Mouse (Mus musculus): ENCODE measurements around the gene Gm10337. TPM values are rescaled to one million over a fixed set of nuclear protein-coding genes. Genes with fewer than 3 reads are reported as not detected.

Gm10337 gene
- polyA plus RNA-seq (2014; fragmentation: Nextera tagmentation; extraction: Ambion mirVana) = 3.4 TPM in 1 of 2 replicates, not detected in the other

DNA sequence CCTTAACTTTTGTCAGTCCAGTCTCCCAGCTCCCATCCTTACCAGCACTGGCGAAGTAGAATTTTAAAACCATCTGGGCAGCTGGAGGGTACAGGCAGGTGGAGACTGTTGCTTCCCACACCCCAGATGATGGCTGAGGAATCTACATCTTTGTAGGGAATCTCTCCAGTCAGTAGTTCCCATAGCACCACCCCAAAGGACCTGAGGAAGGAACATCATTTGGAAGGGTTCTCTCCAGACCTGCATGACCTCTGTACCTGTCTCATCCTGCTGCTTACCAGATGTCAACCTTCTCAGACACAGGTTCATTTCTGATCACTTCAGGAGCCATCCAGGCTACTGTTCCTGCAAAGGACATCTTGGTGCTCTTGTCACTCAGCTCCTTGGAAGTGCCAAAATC, at the start of gene Gm10337:
Gene Gm10337, plus strand, starts transcription at position 276 of the 400 bp plus-strand sequence.
- ATAC-seq (replicated peaks; ENCODE audit: low FRiP score, low TSS enrichment, low read depth) (no peak), DNase-seq (ENCODE audit: low spot score) (no peak)
- 86% methylated on average over 1 of the region's 1 CpGs for WGBS
- no peaks in the 10 kb centered on the region for H3K9me3 ChIP-seq (ENCODE audit: control insufficient read depth, low read length)
- no peaks in the 10 kb centered on the region for H3K27me3 ChIP-seq (replicated peaks; ENCODE audit: control insufficient read depth, insufficient read depth, low read length)
- H3K4me2 ChIP-seq (ENCODE audit: low read length) = no peak within 1 kb of the TSS
- H3K9ac ChIP-seq (ENCODE audit: low read length) = no peak within 1 kb of the TSS
- no peak within 1 kb of the TSS for H3K27ac ChIP-seq (ENCODE audit: low read depth)
- peaks cover 82% of the 10 kb centered on the region for H3K36me3 ChIP-seq (ENCODE audit: control insufficient read depth, insufficient read depth, low read length)
- no peaks in the 10 kb centered on the region for H3K4me1 ChIP-seq (replicated peaks; ENCODE audit: control insufficient read depth, insufficient read depth, low read length)
- no peak within 1 kb of the TSS for H3K4me3 ChIP-seq (ENCODE audit: low read depth, low read length)

DNA sequence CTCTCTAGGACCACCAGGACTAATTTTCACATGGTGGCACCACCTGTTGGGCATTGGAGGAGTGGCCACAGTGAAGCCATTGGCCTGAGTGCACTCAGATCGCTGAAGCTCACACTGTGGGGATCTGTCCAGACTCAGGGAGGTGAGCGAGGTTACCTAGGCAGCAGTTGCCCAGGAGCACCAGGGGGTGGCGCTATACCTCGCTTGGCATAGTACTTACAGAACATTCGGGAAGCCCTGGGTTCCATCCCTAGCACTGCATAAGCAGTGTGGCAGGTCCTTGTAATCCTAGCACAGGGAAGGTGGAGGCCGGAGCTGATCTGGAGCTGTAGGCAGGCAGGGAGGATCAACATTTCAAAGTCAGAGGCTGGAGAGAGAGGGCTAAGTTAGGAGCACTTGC, 47.5 kb upstream of the Gm10337 start:
- H3K36me3 ChIP-seq (ENCODE audit: control insufficient read depth, insufficient read depth, low read length) = no peaks in the 10 kb centered on the region
- no peak for DNase-seq (ENCODE audit: low spot score)

DNA sequence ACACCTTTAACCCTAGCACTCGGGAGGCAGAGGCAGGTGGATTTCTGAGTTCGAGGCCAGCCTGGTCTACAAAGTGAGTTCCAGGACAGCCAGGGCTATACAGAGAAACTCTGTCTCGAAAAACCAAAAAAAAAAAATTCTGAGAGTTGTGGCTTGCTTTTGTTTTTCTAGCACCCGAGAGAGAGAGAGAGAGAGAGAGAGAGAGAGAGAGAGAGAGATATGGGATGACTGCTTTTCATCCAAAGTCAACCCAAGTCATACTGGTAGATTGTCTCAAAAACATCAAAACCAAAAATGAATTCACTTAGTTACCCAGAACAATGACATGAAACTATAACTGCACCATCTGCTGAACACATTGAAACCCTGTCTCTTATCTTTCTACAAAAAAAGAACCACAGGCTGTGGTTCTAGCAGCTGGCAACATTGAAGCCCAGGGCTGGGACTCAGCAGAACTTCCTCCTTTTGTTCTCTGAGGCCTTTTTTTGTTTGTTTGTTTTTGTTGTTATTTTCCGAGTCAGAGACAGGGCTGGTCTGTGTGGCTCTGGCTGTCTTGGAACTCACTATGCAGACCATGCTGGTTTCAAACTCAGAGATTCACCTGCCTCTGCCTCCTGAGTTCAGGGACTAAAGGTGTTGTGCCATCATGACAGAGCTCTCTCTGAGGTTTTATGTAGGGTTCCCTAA, 45.3 kb upstream of the Gm10337 start:
- ATAC-seq (replicated peaks; ENCODE audit: low FRiP score, low TSS enrichment, low read depth) (no peak), DNase-seq (ENCODE audit: low spot score) (no peak)
- Histone ChIP-seq H3K9ac (ENCODE audit: low read length) (no peak overlapping the region), H3K9me3 (ENCODE audit: control insufficient read depth, low read length) (no peaks in the 10 kb centered on the region), H3K4me1 (replicated peaks; ENCODE audit: control insufficient read depth, insufficient read depth, low read length) (no peaks in the 10 kb centered on the region; the same call in 1 of the 2 replicates), H3K4me2 (ENCODE audit: low read length) (peak overlapping the region; percentile 53), H3K36me3 (ENCODE audit: control insufficient read depth, insufficient read depth, low read length) (no peaks in the 10 kb centered on the region), H3K4me3 (ENCODE audit: low read depth, low read length) (0 out of 2 replicates have a peak overlapping the region, but pooled peaks have one; percentile 39), H3K27ac (ENCODE audit: low read depth) (no peak overlapping the region), H3K27me3 (replicated peaks; ENCODE audit: control insufficient read depth, insufficient read depth, low read length) (no peaks in the 10 kb centered on the region)
- 71% methylated on average over 5 of the region's 5 CpGs for WGBS

More for the DNA sequence above, 47.5 kb upstream of the Gm10337 start:
- Histone ChIP-seq H3K27ac (ENCODE audit: low read depth) (no peak overlapping the region), H3K9ac (ENCODE audit: low read length) (no peak overlapping the region), H3K4me1 (replicated peaks; ENCODE audit: control insufficient read depth, insufficient read depth, low read length) (no peaks in the 10 kb centered on the region; the same call in 1 of the 2 replicates), H3K4me3 (ENCODE audit: low read depth, low read length) (no peak overlapping the region), H3K4me2 (ENCODE audit: low read length) (no peak overlapping the region), H3K27me3 (replicated peaks; ENCODE audit: control insufficient read depth, insufficient read depth, low read length) (no peaks in the 10 kb centered on the region), H3K9me3 (ENCODE audit: control insufficient read depth, low read length) (no peaks in the 10 kb centered on the region)
- 38% methylated on average over 6 of the region's 6 CpGs for WGBS
- ATAC-seq (replicated peaks; ENCODE audit: low FRiP score, low TSS enrichment, low read depth) = no peak

DNA sequence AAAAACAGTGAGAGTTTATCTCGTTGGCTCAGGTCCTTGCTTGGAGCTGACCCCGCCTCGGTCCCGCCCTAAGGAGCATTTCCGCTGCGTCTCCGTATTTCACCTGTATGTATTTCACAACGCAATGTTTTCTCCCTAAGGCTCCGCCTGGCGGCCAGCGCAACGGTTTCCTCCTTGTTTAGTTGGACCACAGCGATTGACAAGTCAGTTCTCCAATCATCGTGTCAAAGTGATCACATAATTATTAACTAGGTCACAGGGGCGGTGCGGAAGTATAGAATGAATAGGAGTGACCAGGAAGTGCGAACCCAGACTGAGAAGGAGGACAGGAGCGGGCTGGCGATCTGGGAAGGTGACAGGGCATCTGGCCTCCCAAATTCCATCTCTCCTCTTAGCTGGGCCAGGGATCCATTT, 44.6 kb upstream of the Gm10337 start, which contains the start of gene Prr13:
Gene Prr13, plus strand, starts transcription at position 125 of the 414 bp plus-strand sequence.
- H3K4me1 ChIP-seq (replicated peaks; ENCODE audit: control insufficient read depth, insufficient read depth, low read length) = no peaks in the 10 kb centered on the region; the same call in 1 of the 2 replicates
- no peaks in the 10 kb centered on the region for H3K27me3 ChIP-seq (replicated peaks; ENCODE audit: control insufficient read depth, insufficient read depth, low read length)
- no peaks in the 10 kb centered on the region for H3K36me3 ChIP-seq (ENCODE audit: control insufficient read depth, insufficient read depth, low read length)
- ATAC-seq (replicated peaks; ENCODE audit: low FRiP score, low TSS enrichment, low read depth) (peak; percentile 80), DNase-seq (ENCODE audit: low spot score) (peak; percentile 92)
- peak within 1 kb of the TSS; percentile 53 for H3K4me2 ChIP-seq (ENCODE audit: low read length)
- H3K27ac ChIP-seq (ENCODE audit: low read depth) = no peak within 1 kb of the TSS
- H3K9me3 ChIP-seq (ENCODE audit: control insufficient read depth, low read length) = no peaks in the 10 kb centered on the region
- peak within 1 kb of the TSS; percentile 39 for H3K4me3 ChIP-seq (ENCODE audit: low read depth, low read length)
- WGBS = under 1% methylated on average over 19 of the region's 19 CpGs
- peak within 1 kb of the TSS; percentile 37 for H3K9ac ChIP-seq (ENCODE audit: low read length)

DNA sequence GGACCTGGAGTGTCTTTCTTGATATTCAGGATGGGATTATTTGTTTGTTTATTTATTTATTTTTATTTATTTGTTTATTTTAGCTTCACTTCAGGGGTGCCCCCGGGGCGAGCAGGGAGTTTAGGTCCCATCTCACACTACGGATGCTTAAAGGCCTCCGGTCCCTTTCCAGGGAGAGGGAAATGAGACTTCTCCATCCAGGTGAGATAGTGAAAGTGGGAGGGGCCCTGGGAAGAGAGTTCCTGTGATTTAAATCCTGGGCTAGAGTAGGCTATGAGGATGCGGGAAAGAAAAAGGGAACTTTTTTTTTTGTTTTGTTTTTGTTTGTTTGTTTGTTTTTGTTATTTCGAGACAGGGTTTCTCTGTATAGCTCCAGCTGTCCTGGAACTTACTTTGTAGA, 44.1 kb upstream of the Gm10337 start:
- DNase-seq (ENCODE audit: low spot score) (no peak), ATAC-seq (replicated peaks; ENCODE audit: low FRiP score, low TSS enrichment, low read depth) (0 out of 2 replicates have a peak, but pooled peaks have one; percentile 15)
- H3K9me3 ChIP-seq (ENCODE audit: control insufficient read depth, low read length) = no peaks in the 10 kb centered on the region
- peak overlapping the region; percentile 39 for H3K4me3 ChIP-seq (ENCODE audit: low read depth, low read length)
- H3K4me1 ChIP-seq (replicated peaks; ENCODE audit: control insufficient read depth, insufficient read depth, low read length) = no peaks in the 10 kb centered on the region; the same call in 1 of the 2 replicates
- WGBS = 30% methylated on average over 6 of the region's 6 CpGs
- no peaks in the 10 kb centered on the region for H3K27me3 ChIP-seq (replicated peaks; ENCODE audit: control insufficient read depth, insufficient read depth, low read length)
- H3K36me3 ChIP-seq (ENCODE audit: control insufficient read depth, insufficient read depth, low read length) = no peaks in the 10 kb centered on the region
- peak overlapping the region; percentile 37 for H3K9ac ChIP-seq (ENCODE audit: low read length)
- H3K4me2 ChIP-seq (ENCODE audit: low read length) = peak overlapping the region; percentile 53
- no peak overlapping the region for H3K27ac ChIP-seq (ENCODE audit: low read depth)

DNA sequence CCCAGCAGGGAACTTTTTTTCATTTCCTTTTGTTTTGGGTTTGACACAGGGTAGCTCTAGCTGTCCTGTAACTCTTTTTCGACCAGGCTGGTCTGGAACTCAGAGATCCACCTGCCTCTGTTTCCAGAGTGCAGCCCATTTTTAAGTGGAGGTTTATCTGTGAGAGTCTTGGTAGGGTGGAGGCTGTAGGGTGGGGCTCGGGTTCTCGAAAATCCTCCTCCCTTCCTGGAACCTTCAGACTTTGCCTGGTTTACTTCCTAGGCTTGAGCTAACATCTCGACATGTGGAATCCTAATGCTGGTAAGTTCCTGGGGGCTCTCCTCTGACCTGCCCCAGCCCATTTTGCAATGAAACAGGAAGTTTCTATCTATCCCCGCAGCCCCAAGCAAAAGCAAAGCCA, 43.7 kb upstream of the Gm10337 start:
- no peak for ATAC-seq (replicated peaks; ENCODE audit: low FRiP score, low TSS enrichment, low read depth)
- 49% methylated on average over 5 of the region's 5 CpGs for WGBS
- no peak overlapping the region for H3K9ac ChIP-seq (ENCODE audit: low read length)
- no peaks in the 10 kb centered on the region for H3K9me3 ChIP-seq (ENCODE audit: control insufficient read depth, low read length)
- no peak for DNase-seq (ENCODE audit: low spot score)
- no peaks in the 10 kb centered on the region; the same call in 1 of the 2 replicates for H3K4me1 ChIP-seq (replicated peaks; ENCODE audit: control insufficient read depth, insufficient read depth, low read length)
- peak overlapping the region; percentile 39 for H3K4me3 ChIP-seq (ENCODE audit: low read depth, low read length)
- H3K36me3 ChIP-seq (ENCODE audit: control insufficient read depth, insufficient read depth, low read length) = no peaks in the 10 kb centered on the region
- no peak overlapping the region for H3K27ac ChIP-seq (ENCODE audit: low read depth)
- no peaks in the 10 kb centered on the region for H3K27me3 ChIP-seq (replicated peaks; ENCODE audit: control insufficient read depth, insufficient read depth, low read length)
- peak overlapping the region; percentile 53 for H3K4me2 ChIP-seq (ENCODE audit: low read length)

DNA sequence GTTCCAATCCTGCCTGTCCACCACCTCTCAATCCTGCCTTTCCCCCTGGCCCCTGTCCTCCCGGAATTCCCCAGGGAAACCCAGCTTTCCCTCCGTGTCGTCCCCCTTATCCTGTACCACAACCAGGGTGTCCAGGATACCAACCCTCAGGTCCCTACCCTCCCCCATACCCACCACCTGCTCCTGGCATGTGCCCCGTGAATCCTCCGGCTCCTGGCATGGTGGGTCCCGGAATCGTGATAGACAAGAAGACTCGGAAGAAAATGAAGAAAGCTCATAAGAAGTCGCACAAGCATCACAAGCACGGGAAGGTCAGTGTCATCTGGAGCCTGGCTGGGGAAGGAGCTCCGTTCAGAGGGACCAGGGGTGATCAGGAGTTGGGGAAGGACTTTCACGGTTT, 43.1 kb upstream of the Gm10337 start:
- Histone ChIP-seq H3K27ac (ENCODE audit: low read depth) (no peak overlapping the region), H3K9ac (ENCODE audit: low read length) (no peak overlapping the region), H3K9me3 (ENCODE audit: control insufficient read depth, low read length) (no peaks in the 10 kb centered on the region), H3K4me2 (ENCODE audit: low read length) (peak overlapping the region; percentile 53; the same call in 1 of the 2 replicates), H3K27me3 (replicated peaks; ENCODE audit: control insufficient read depth, insufficient read depth, low read length) (no peaks in the 10 kb centered on the region), H3K36me3 (ENCODE audit: control insufficient read depth, insufficient read depth, low read length) (no peaks in the 10 kb centered on the region), H3K4me1 (replicated peaks; ENCODE audit: control insufficient read depth, insufficient read depth, low read length) (no peaks in the 10 kb centered on the region; the same call in 1 of the 2 replicates), H3K4me3 (ENCODE audit: low read depth, low read length) (no peak overlapping the region)
- no peak for DNase-seq (ENCODE audit: low spot score)
- ATAC-seq (replicated peaks; ENCODE audit: low FRiP score, low TSS enrichment, low read depth) = no peak
- 85% methylated on average over 12 of the region's 12 CpGs for WGBS

DNA sequence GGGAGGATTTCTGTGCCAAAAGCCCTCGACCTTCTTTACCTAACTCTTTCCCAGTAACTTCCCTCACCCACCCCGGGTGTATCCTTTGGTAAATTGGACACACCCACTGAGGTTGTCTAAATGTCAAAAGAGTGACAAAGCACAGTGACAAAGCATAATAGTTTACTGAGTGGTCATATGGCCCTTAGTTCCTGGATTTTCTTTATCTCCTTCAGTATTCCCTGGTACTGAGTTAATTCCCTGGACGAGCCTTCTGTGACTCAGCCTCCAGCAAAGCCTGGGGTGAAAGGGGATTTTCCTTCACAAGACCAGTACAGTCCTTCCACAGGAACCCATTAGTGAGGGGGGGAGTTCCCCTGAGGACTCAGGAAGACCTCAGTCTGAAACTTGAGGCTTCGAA, 42.6 kb upstream of the Gm10337 start:
- Histone ChIP-seq H3K4me1 (replicated peaks; ENCODE audit: control insufficient read depth, insufficient read depth, low read length) (no peaks in the 10 kb centered on the region; the same call in 1 of the 2 replicates), H3K36me3 (ENCODE audit: control insufficient read depth, insufficient read depth, low read length) (no peaks in the 10 kb centered on the region), H3K9ac (ENCODE audit: low read length) (no peak overlapping the region), H3K27ac (ENCODE audit: low read depth) (no peak overlapping the region), H3K4me2 (ENCODE audit: low read length) (0 out of 2 replicates have a peak overlapping the region, but pooled peaks have one; percentile 53), H3K4me3 (ENCODE audit: low read depth, low read length) (no peak overlapping the region), H3K9me3 (ENCODE audit: control insufficient read depth, low read length) (no peaks in the 10 kb centered on the region), H3K27me3 (replicated peaks; ENCODE audit: control insufficient read depth, insufficient read depth, low read length) (no peaks in the 10 kb centered on the region)
- 63% methylated on average over 4 of the region's 4 CpGs for WGBS
- DNase-seq (ENCODE audit: low spot score) (no peak), ATAC-seq (replicated peaks; ENCODE audit: low FRiP score, low TSS enrichment, low read depth) (no peak)
